Mouse (Mus musculus): ENCODE results near the gene Fubp1.

DNA sequence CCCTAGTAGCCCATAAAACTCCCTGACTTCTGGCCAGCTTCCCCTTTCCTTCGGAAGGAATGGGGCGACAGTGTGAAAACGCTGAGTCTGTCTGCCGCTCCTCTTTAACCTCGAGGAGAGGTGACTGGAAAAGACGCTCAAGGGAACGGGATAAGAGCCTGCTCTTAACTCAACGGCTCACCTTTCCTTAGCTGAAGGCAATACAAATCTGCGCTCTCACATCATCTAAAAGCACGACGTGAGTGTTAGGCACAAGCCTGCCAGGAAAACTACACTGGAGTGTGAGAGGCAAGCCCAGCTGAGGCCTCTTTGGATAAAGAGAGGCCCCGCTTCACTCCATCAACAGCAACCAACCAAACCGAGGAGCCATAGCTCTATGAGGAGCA is 55.8 kb downstream of the Fubp1 start, which contains the start of gene Nexn:
- TF ChIP-seq CTCF (IDR thresholded peaks at IDR 0.05; ENCODE audit: extremely low read depth, insufficient read length, insufficient replicate concordance, low read depth, low read length) (no peak), POLR2A (IDR thresholded peaks at IDR 0.05; ENCODE audit: low read depth, low read length) (no peak)
